Mouse (Mus musculus) adrenal gland, postnatal 4 days (tissue): ENCODE results near the gene Adam1a. TPM values are rescaled to one million over a fixed set of nuclear protein-coding genes. Genes with fewer than 3 reads are reported as not detected.
A peak's percentile ranks its signal among the peaks of the same experiment; 100 is the strongest.

ENCODE experiments used
- DNase-seq, 2 experiments: peaks; one replicate each; pipeline ENCODE4 v3.0.0; 2021 to 2022; ENCODE audit warnings: low spot score in 2 of 2, mixed read lengths in 2 of 2
- long read RNA-seq, 2 experiments: library from polyadenylated mRNA; stranded (forward); transcript quantifications; one replicate each; pipeline ENCODE4 v2.0.0; 2021
- total RNA-seq, 2 experiments: library from RNA; stranded (reverse); gene quantifications; 2 replicates each; pipeline ENCODE4 v1.2.3; 2021

Adam1a gene
- total RNA-seq, result 1 to 10 TPM; 9.6 to 9.9 TPM
- long read RNA-seq, experiment 1, partial matches to known transcripts, result 0 of 1 reads
- long read RNA-seq, experiment 1, other reads (novel, unspliced or antisense), result 1 of 1 reads
- long read RNA-seq, experiment 2, partial matches to known transcripts, result 1 of 13 reads
- long read RNA-seq, experiment 2, other reads (novel, unspliced or antisense), result 12 of 13 reads

GRCm38 (mm10) chr5:121544910-121545792 lies at the start of gene Adam1a, which contains the start of gene Gm42878:
Adam1a (minus strand) TSS chr5:121545482.
Gm42878 (minus strand) TSS chr5:121545482.
- DNase-seq, result no peak

- DNase-seq, result no peak
Observed at GRCm38 (mm10) chr5:121594714-121595313, 49.5 kb upstream of the Adam1a start.

- peak; percentile 72 to 77 for DNase-seq
Observed at GRCm38 (mm10) chr5:121593451-121594401, 48.4 kb upstream of the Adam1a start, which contains the start of gene Aldh2. Aldh2 (minus strand) TSS chr5:121593824.

- no peak for DNase-seq
Observed at GRCm38 (mm10) chr5:121592816-121593407, 47.6 kb upstream of the Adam1a start.

GRCm38 (mm10) chr5:121592064-121592815 lies 47.0 kb upstream of the Adam1a start:
- DNase-seq, result no peak

- DNase-seq, result no peak
Observed at GRCm38 (mm10) chr5:121591417-121592063, 46.3 kb upstream of the Adam1a start.

- DNase-seq, result no peak
Observed at GRCm38 (mm10) chr5:121589928-121590327, 44.6 kb upstream of the Adam1a start.

GRCm38 (mm10) chr5:121586400-121587039 lies 41.2 kb upstream of the Adam1a start:
- no peak for DNase-seq

GRCm38 (mm10) chr5:121585699-121586098 lies 40.4 kb upstream of the Adam1a start:
- DNase-seq, result no peak

GRCm38 (mm10) chr5:121585005-121585404 lies 39.7 kb upstream of the Adam1a start:
- DNase-seq, result no peak

- peak; percentile 82 to 88 for DNase-seq
Observed at GRCm38 (mm10) chr5:121583765-121584501, 38.7 kb upstream of the Adam1a start.

GRCm38 (mm10) chr5:121581945-121582344 lies 36.7 kb upstream of the Adam1a start:
- no peak for DNase-seq

GRCm38 (mm10) chr5:121576927-121577488 lies 31.7 kb upstream of the Adam1a start:
- DNase-seq, result peak in 1 of 2 experiments; percentile 53

- DNase-seq, result no peak
Observed at GRCm38 (mm10) chr5:121575867-121576266, 30.6 kb upstream of the Adam1a start.

- DNase-seq, result no peak
Observed at GRCm38 (mm10) chr5:121574145-121574544, 28.9 kb upstream of the Adam1a start.

- DNase-seq, result no peak
Observed at GRCm38 (mm10) chr5:121570787-121571186, 25.5 kb upstream of the Adam1a start.

GRCm38 (mm10) chr5:121569881-121570420 lies 24.7 kb upstream of the Adam1a start:
- DNase-seq, result no peak
